Mouse (Mus musculus): ENCODE measurements around the gene Tmem210. TPM values are rescaled to one million over a fixed set of nuclear protein-coding genes. Genes with fewer than 3 reads are reported as not detected.

Tmem210 gene
- polyA plus RNA-seq, 1 experiment from 2014 or later = not detected

DNA sequence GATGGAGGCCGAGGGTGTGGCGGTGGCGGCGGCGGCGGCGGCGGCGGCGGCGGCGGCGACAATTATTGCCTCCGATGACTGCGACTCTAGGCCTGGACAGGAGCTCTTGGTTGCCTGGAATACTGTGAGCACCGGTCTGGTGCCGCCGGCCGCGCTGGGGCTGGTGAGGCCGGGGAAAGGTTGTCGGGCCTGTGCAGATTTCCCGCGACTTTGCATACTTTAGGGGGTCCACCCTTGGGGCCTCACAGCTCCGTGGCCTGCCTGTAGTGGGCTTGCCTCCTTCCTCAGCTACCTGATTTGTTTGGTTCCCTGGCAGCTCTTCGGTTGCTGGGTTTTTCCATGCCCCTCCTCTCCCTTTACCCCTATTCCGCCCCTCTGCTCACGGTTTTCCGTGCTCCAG, 15.4 kb upstream of the Tmem210 start:
- DNase-seq (no peak), ATAC-seq (peak; percentile 37)
- H3K4me3 ChIP-seq (ENCODE audit: low read depth, low read length) = peak overlapping the region; percentile 87
- H3K9me3 ChIP-seq (ENCODE audit: low read length) = no peaks in the 10 kb centered on the region
- H3K4me2 ChIP-seq (ENCODE audit: low read depth, low read length) = peak overlapping the region; percentile 94
- H3K27me3 ChIP-seq (ENCODE audit: insufficient read depth, low read length) = no peaks in the 10 kb centered on the region
- H3K36me3 ChIP-seq (replicated peaks; ENCODE audit: insufficient read depth, low read length) = peaks cover 47% of the 10 kb centered on the region
- TF ChIP-seq EP300 (IDR thresholded peaks at IDR 0.05; ENCODE audit: low read depth) (no peak), CTCF (IDR thresholded peaks at IDR 0.05; ENCODE audit: low read depth) (no peak)
- H3K9ac ChIP-seq (replicated peaks) = peak overlapping the region; percentile 89
- under 1% methylated on average over 29 of the region's 29 CpGs for WGBS (ENCODE audit: insufficient replicate concordance)
- peaks cover 27% of the 10 kb centered on the region for H3K4me1 ChIP-seq (ENCODE audit: insufficient read depth)
- H3K27ac ChIP-seq (ENCODE audit: low read depth) = peak overlapping the region; percentile 52

DNA sequence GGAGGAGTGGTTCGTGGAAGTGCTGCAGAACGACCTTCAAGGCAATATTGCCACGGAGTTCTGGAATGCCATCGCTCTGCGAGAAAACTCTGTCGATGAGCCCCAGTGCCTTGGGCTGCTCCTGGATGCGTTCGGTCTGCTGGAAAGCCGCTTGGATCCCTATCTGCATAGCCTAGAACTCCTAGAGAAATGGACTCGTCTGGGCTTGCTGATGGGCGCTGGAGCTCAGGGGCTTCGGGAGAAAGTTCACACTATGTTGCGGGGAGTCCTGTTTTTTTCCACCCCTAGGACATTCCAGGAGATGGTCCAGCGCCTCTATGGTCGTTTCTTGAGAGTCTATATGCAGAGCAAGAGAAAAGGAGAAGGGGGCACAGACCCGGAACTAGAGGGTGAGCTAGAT, 14.9 kb upstream of the Tmem210 start:
- no peaks in the 10 kb centered on the region for H3K27me3 ChIP-seq (ENCODE audit: insufficient read depth, low read length)
- H3K4me3 ChIP-seq (ENCODE audit: low read depth, low read length) = peak overlapping the region; percentile 87
- DNase-seq = no peak
- no peak for ATAC-seq
- WGBS (ENCODE audit: insufficient replicate concordance) = 32% methylated on average over 16 of the region's 16 CpGs
- H3K36me3 ChIP-seq (replicated peaks; ENCODE audit: insufficient read depth, low read length) = peaks cover 50% of the 10 kb centered on the region
- peak overlapping the region; percentile 94 for H3K4me2 ChIP-seq (ENCODE audit: low read depth, low read length)
- H3K9ac ChIP-seq (replicated peaks) = peak overlapping the region; percentile 89
- TF ChIP-seq EP300 (IDR thresholded peaks at IDR 0.05; ENCODE audit: low read depth) = no peak
- no peak for TF ChIP-seq CTCF (IDR thresholded peaks at IDR 0.05; ENCODE audit: low read depth)
- H3K9me3 ChIP-seq (ENCODE audit: low read length) = no peaks in the 10 kb centered on the region
- H3K27ac ChIP-seq (ENCODE audit: low read depth) = peak overlapping the region; percentile 52; the same call in 1 of the 2 replicates
- peaks cover 22% of the 10 kb centered on the region for H3K4me1 ChIP-seq (ENCODE audit: insufficient read depth)

DNA sequence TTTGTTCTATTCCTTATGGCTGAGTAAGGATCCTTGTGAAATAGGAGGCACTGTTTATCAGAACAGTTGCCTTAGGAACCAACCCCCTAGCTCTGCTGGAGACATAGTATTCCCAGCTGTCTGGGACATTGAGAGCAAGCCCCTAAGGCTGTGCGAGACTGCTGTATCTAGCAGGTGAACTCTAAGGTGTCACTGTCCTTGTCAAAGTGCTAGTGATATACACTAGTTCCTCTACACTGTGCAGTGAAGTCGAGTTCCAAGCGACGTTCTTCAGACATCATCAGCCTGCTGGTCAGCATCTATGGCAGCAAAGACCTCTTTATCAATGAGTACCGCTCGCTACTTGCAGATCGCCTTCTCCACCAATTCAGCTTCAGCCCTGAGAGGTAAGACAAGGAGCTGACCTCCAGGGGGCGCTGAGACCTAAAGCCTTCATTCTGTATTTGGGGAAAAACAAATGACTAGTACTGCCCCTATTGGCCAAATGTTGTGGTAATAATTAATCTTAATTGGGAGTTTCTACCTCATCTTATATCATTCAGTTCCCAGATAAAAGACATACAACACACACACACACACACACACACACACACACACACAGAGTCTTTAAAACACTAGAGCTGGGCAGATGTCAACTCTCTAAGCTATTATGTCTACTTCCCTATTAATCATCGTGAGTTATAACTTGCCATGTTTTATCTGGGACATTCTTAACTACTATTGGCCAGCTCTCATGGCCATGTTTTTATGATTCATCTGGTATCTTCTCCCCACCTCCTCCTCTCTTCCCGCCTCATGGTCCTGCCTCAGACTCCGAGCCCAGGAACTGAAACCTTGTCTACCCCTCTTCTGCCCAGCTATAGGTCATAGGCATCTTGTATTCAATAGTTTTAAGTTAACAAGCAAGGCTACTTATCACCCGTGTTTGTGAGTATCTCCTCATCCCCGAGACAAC, 8.7 kb upstream of the Tmem210 start:
- Histone ChIP-seq H3K4me1 (ENCODE audit: insufficient read depth) (no peaks in the 10 kb centered on the region), H3K36me3 (replicated peaks; ENCODE audit: insufficient read depth, low read length) (peaks cover 63% of the 10 kb centered on the region), H3K9me3 (ENCODE audit: low read length) (no peaks in the 10 kb centered on the region), H3K9ac (replicated peaks) (no peak overlapping the region), H3K27ac (ENCODE audit: low read depth) (no peak overlapping the region), H3K4me3 (ENCODE audit: low read depth, low read length) (no peak overlapping the region), H3K27me3 (ENCODE audit: insufficient read depth, low read length) (no peaks in the 10 kb centered on the region), H3K4me2 (ENCODE audit: low read depth, low read length) (no peak overlapping the region)
- 61% methylated on average over 13 of the region's 13 CpGs for WGBS (ENCODE audit: insufficient replicate concordance)
- DNase-seq = peak; percentile 90
- TF ChIP-seq CTCF (IDR thresholded peaks at IDR 0.05; ENCODE audit: low read depth) (peak; percentile 92), EP300 (IDR thresholded peaks at IDR 0.05; ENCODE audit: low read depth) (no peak)
- peak; percentile 75 for ATAC-seq

DNA sequence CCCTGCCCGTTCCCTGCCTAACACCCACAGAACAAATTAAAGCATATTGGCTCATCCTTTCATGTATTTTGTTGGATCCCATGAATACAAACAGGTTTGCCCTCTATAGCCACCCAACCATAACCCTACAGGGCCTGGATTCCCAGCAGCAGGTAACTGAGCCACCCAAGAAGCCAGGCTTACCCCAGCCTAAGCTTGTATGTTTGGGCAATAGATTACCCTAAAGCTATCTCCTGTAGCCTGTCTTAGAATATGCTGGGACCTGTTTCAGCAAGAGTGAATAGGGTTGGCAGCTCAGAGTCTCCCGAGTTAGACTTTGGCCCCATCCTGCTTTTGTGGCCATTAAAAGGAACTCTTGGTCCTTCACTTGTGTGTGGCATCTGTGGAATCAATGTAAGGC, 2.4 kb upstream of the Tmem210 start:
- 81% methylated on average over 2 of the region's 2 CpGs for WGBS (ENCODE audit: insufficient replicate concordance)
- Histone ChIP-seq H3K27me3 (ENCODE audit: insufficient read depth, low read length) (peaks cover 25% of the 10 kb centered on the region), H3K4me1 (ENCODE audit: insufficient read depth) (peaks cover 4% of the 10 kb centered on the region; the same call in 1 of the 2 replicates), H3K9ac (replicated peaks) (no peak overlapping the region), H3K9me3 (ENCODE audit: low read length) (no peaks in the 10 kb centered on the region), H3K4me2 (ENCODE audit: low read depth, low read length) (no peak overlapping the region), H3K36me3 (replicated peaks; ENCODE audit: insufficient read depth, low read length) (peaks cover 28% of the 10 kb centered on the region), H3K27ac (ENCODE audit: low read depth) (no peak overlapping the region), H3K4me3 (ENCODE audit: low read depth, low read length) (no peak overlapping the region)
- DNase-seq (no peak), ATAC-seq (no peak)
- TF ChIP-seq CTCF (IDR thresholded peaks at IDR 0.05; ENCODE audit: low read depth) (no peak), EP300 (IDR thresholded peaks at IDR 0.05; ENCODE audit: low read depth) (no peak)

DNA sequence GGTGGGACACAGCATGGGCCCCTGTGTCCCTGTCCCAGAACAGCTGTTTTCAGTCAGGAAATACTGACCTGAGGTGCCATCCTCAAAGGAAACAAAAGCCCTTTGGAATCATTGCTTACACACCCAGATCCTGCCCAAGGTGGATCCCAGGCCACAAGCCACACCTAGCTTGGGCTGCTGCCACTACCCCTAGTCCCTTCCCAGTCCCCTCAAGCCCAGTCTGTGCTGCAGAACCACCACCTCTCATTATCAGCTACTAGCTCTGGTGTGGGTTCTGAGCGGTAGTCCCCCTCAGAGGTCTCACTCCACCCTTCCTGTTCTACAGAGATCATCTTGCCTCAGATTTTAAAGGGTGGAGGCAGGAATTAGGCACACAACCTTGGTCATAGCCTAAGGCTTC, 1.6 kb upstream of the Tmem210 start:
- peak; percentile 64 for ATAC-seq
- Histone ChIP-seq H3K4me1 (ENCODE audit: insufficient read depth) (peaks cover 4% of the 10 kb centered on the region; the same call in 1 of the 2 replicates), H3K27ac (ENCODE audit: low read depth) (0 out of 2 replicates have a peak overlapping the region, but pooled peaks have one; percentile 5), H3K9ac (replicated peaks) (no peak overlapping the region), H3K36me3 (replicated peaks; ENCODE audit: insufficient read depth, low read length) (peaks cover 21% of the 10 kb centered on the region), H3K4me3 (ENCODE audit: low read depth, low read length) (no peak overlapping the region), H3K4me2 (ENCODE audit: low read depth, low read length) (no peak overlapping the region), H3K27me3 (ENCODE audit: insufficient read depth, low read length) (peaks cover 32% of the 10 kb centered on the region), H3K9me3 (ENCODE audit: low read length) (no peaks in the 10 kb centered on the region)
- no peak for TF ChIP-seq EP300 (IDR thresholded peaks at IDR 0.05; ENCODE audit: low read depth)
- no peak for TF ChIP-seq CTCF (IDR thresholded peaks at IDR 0.05; ENCODE audit: low read depth)
- DNase-seq = no peak
- WGBS (ENCODE audit: insufficient replicate concordance) = 42% methylated on average over 1 of the region's 1 CpGs

DNA sequence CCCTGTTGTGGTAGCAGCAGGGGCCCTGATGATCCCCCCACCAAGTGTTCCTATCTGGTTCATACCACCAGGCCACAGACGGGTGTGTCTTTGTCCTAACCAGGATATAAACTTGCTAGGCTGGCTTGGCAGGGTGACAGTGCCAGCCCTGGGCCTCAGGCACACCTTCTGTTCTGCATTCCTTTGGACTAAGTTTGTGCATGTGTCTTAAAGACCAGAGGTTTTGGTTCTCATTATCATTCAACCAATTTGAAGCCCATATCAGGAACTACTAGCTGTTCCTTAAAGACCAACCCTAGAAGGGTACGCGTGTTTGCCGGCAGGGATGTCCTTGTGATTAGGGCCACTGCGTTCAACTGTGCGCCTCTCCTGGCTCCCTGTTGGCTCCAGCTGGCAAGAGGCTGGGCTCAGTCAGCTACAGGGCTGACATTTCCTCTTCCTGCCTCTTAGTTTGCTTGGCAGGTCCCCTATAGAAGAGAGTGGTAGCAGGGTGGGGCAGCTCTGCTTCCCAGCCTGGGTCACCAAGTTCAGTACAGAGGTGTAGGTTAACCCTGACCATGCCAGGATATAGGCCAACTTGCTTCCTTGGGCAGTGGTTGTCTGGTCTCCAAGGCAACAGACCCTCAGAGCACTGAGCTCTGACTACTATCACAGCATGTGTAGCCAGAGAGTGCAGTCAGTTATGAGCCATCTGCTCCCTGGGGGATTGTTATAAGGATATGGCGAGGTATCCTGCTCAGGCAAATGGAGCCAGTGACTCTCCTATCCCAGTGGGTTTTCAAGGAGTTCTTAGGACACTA, 908 bp upstream of the Tmem210 start:
- no peak overlapping the region for H3K4me2 ChIP-seq (ENCODE audit: low read depth, low read length)
- H3K9me3 ChIP-seq (ENCODE audit: low read length) = no peaks in the 10 kb centered on the region
- H3K36me3 ChIP-seq (replicated peaks; ENCODE audit: insufficient read depth, low read length) = peaks cover 19% of the 10 kb centered on the region
- 0 out of 2 replicates have a peak overlapping the region, but pooled peaks have one; percentile 5 for H3K27ac ChIP-seq (ENCODE audit: low read depth)
- peak; percentile 83 for ATAC-seq
- H3K27me3 ChIP-seq (ENCODE audit: insufficient read depth, low read length) = peaks cover 39% of the 10 kb centered on the region
- DNase-seq = no peak
- TF ChIP-seq EP300 (IDR thresholded peaks at IDR 0.05; ENCODE audit: low read depth) (no peak), CTCF (IDR thresholded peaks at IDR 0.05; ENCODE audit: low read depth) (no peak)
- H3K4me3 ChIP-seq (ENCODE audit: low read depth, low read length) = no peak overlapping the region
- H3K9ac ChIP-seq (replicated peaks) = no peak overlapping the region
- H3K4me1 ChIP-seq (ENCODE audit: insufficient read depth) = peaks cover 5% of the 10 kb centered on the region
- 39% methylated on average over 7 of the region's 7 CpGs for WGBS (ENCODE audit: insufficient replicate concordance)
